Mouse (Mus musculus) Patski (cell line): ENCODE measurements around the gene Fam228a. TPM values are rescaled to one million over a fixed set of nuclear protein-coding genes. Genes with fewer than 3 reads are reported as not detected.
"Not testable (repeated sequence)": the region's sequence is repeated elsewhere in the genome, so short reads cannot be mapped to it uniquely, and the experiment has no call there.

Experiments used
- ATAC-seq: fragments of 100-300 bp; one replicate; pipeline ENCODE4 v1.8.0; 2021
- CTCF ChIA-PET: fragments of 350-600 bp; sonication (Branson Sonifier 250); formaldehyde crosslinking; loops from one replicate; lab custom pipeline; 2022; ENCODE audit warnings: inconsistent platforms; lab: Charles Lee
- POLR2A ChIA-PET: fragments of 350-600 bp; sonication (Branson Sonifier 250); formaldehyde crosslinking; loops from one replicate; lab custom pipeline; 2022; ENCODE audit warnings: antibody characterized with exemption, inconsistent platforms; lab: Charles Lee
- DNase-seq: peaks from one replicate; pipeline ENCODE4 v3.0.0-alpha.2; 2011; ENCODE audit warnings: low read depth, low spot score
- H3K27me3 ChIP-seq: fragments of 371-371 bp; one replicate; pipeline ENCODE4 v1.5.1; 2021
- CTCF ChIP-seq: fragments of 100-300 bp; IDR thresholded peaks from one replicate; pipeline ENCODE4 v1.5.1; 2021
- in situ Hi-C: fragments of 300-500 bp; cut with MboI; formaldehyde crosslinking; loops from 3 replicates; pipeline ENCODE4 v1.11.1; 2018; ENCODE audit warnings: low pct_unique_long_range_greater_than_20kb, mixed read lengths
- polyA plus RNA-seq: library from polyadenylated mRNA; unstranded; gene quantifications from one replicate; pipeline ENCODE4 v1.2.3, GENCODE M21; 2021

Gene Fam228a
- polyA plus RNA-seq, 1 experiment from 2014 or later, result 0.04 TPM

GRCm38 (mm10) chr12:4768492-4769332 is 30.5 kb upstream of the Fam228a start, which contains the start of the genes Pfn4 and Fam228b:
Pfn4 (plus strand) TSS chr12:4769022.
Fam228b (minus strand) TSS chr12:4769267.
- ATAC-seq (peak; percentile 98), DNase-seq (peak; percentile 30)
- H3K27me3 ChIP-seq, result no peaks in the 10 kb centered on the region
- in situ Hi-C loops, result no loop called here
- CTCF ChIA-PET, result interaction anchor here (0.7 to 1.9 kb wide), 9 partner anchors 9 to 842 kb away, joined by 3 to 8 read pairs (median 4); no protein-coding TSS in a partner anchor
- peak; percentile 100 for TF ChIP-seq CTCF
- POLR2A ChIA-PET, result interaction anchor here (0.9 kb wide), 1 partner anchor 48 kb away, joined by 3 read pairs; the partner anchor contains the start of gene Sf3b6

- no peak for TF ChIP-seq CTCF
- in situ Hi-C loops, result no loop called here
- no peaks in the 10 kb centered on the region for H3K27me3 ChIP-seq
- ATAC-seq (no peak), DNase-seq (no peak)
- CTCF ChIA-PET, result no interaction called here
- POLR2A ChIA-PET, result no interaction called here
These were observed 18.8 kb upstream of the Fam228a start for GRCm38 (mm10) chr12:4757060-4757459.

GRCm38 (mm10) chr12:4754451-4754850 is 16.2 kb upstream of the Fam228a start:
- ATAC-seq, H3K27me3 ChIP-seq, CTCF ChIA-PET, in situ Hi-C loops, DNase-seq, POLR2A ChIA-PET: not testable (repeated sequence)

- ChIA-PET POLR2A (no interaction called here), CTCF (no interaction called here)
- no peak for ATAC-seq
- in situ Hi-C loops, result no loop called here
- no peak for TF ChIP-seq CTCF
- no peak for DNase-seq
- peaks cover 6% of the 10 kb centered on the region for H3K27me3 ChIP-seq
These were observed 6.3 kb upstream of the Fam228a start for GRCm38 (mm10) chr12:4744486-4744885.

- no peaks in the 10 kb centered on the region for H3K27me3 ChIP-seq
- TF ChIP-seq CTCF, result no peak
- CTCF ChIA-PET, result interaction anchor here (1.5 kb wide), 1 partner anchor 27 kb away, joined by 4 read pairs; the partner anchor contains the start of gene Fam228b
- DNase-seq (no peak), ATAC-seq (no peak)
- POLR2A ChIA-PET, result no interaction called here
- in situ Hi-C loops, result no loop called here
These were observed 4.0 kb upstream of the Fam228a start for GRCm38 (mm10) chr12:4742183-4742582.

GRCm38 (mm10) chr12:4740823-4741222 is 2.6 kb upstream of the Fam228a start:
- TF ChIP-seq CTCF, result no peak
- CTCF ChIA-PET, result no interaction called here
- ATAC-seq (no peak), DNase-seq (no peak)
- in situ Hi-C loops, result no loop called here
- H3K27me3 ChIP-seq, result peaks cover 9% of the 10 kb centered on the region
- POLR2A ChIA-PET, result no interaction called here

GRCm38 (mm10) chr12:4732332-4732731 is 5.9 kb downstream of the Fam228a start:
- in situ Hi-C loops, result no loop called here
- peaks cover 33% of the 10 kb centered on the region for H3K27me3 ChIP-seq
- no peak for DNase-seq
- POLR2A ChIA-PET, result no interaction called here
- CTCF ChIA-PET, result no interaction called here
- no peak for ATAC-seq
- no peak for TF ChIP-seq CTCF

- peaks cover 32% of the 10 kb centered on the region for H3K27me3 ChIP-seq
- TF ChIP-seq CTCF, result no peak
- ChIA-PET POLR2A (interaction anchor here (0.6 kb wide), 1 partner anchor 940 kb away, joined by 5 read pairs; no protein-coding TSS in a partner anchor), CTCF (no interaction called here)
- no peak for ATAC-seq
- DNase-seq, result no peak
- in situ Hi-C loops, result no loop called here
These were observed 6.6 kb downstream of the Fam228a start for GRCm38 (mm10) chr12:4731629-4732028.

GRCm38 (mm10) chr12:4729165-4729564 is 9.1 kb downstream of the Fam228a start:
- H3K27me3 ChIP-seq, result peaks cover 36% of the 10 kb centered on the region
- in situ Hi-C loops, result no loop called here
- no peak for ATAC-seq
- TF ChIP-seq CTCF, result no peak
- POLR2A ChIA-PET, result no interaction called here
- CTCF ChIA-PET, result no interaction called here
- no peak for DNase-seq

- POLR2A ChIA-PET, result no interaction called here
- TF ChIP-seq CTCF, result no peak
- ATAC-seq (no peak), DNase-seq (no peak)
- H3K27me3 ChIP-seq, result peaks cover 10% of the 10 kb centered on the region
- in situ Hi-C loops, result no loop called here
- CTCF ChIA-PET, result no interaction called here
These were observed 18.2 kb downstream of the Fam228a start for GRCm38 (mm10) chr12:4719762-4720754.
